Mouse (Mus musculus): ENCODE results near the gene Vwa1. TPM values are rescaled to one million over a fixed set of nuclear protein-coding genes. Genes with fewer than 3 reads are reported as not detected.

Gene Vwa1
- polyA plus RNA-seq, 1 experiment from 2014 or later: 9.6 TPM

DNA sequence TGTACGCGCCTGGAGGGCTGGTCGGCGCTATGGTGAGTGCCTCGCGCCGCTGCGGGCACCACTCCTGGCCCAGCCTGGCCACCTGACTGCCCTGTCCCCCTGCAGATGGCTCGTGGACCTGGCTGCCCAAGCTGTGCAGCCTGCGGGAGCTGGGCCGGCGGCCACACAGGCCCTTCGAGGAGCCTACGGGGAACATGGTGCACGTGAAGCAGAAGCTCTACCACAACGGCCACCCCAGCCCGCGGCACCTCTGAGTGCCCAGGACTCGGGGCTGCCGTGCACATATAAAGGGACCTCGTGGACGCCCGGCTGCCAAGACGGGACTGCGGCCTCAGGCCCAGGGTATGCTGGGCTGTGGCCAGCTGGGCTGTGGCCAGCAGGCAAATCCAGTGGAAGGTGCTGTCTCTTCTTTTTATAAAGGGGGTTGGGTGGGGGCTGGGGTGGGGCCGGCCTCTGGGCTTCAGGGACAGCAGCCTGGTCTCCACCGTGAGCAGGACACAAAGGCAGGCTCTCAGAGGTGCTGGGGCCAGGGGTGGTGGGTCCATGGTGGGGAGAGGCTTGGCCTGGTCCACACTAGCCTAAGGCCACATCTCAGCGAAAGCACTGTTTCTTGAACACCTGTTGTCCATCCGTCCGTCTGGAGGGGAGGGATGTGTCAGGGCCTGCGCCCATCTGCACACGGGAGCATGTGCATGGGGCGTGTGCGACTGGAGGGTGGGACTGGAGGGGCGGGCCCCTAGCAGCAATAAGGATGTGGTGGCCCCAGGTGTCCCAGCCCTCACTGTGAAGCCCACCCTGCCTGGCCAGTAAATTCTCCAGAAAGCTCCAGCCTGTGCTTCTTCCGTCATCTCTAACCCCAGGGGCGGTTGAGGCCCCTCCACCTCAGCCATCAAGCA, 34.5 kb downstream of the Vwa1 start:
- Histone ChIP-seq H3K4me1 (peaks cover 27% of the 10 kb centered on the region), H3K36me3 (peaks cover 66% of the 10 kb centered on the region), H3K27ac (no peak overlapping the region), H3K27me3 (no peaks in the 10 kb centered on the region), H3K4me3 (no peak overlapping the region), H3K4me2 (no peak overlapping the region), H3K9me3 (no peaks in the 10 kb centered on the region), H3K9ac (no peak overlapping the region; the same call in 1 of the 2 replicates)
- no peak for ATAC-seq (ENCODE audit: insufficient number of reproducible peaks, insufficient read depth, low FRiP score, low TSS enrichment, low read depth)
- WGBS: 87% methylated on average over 37 of the region's 37 CpGs

DNA sequence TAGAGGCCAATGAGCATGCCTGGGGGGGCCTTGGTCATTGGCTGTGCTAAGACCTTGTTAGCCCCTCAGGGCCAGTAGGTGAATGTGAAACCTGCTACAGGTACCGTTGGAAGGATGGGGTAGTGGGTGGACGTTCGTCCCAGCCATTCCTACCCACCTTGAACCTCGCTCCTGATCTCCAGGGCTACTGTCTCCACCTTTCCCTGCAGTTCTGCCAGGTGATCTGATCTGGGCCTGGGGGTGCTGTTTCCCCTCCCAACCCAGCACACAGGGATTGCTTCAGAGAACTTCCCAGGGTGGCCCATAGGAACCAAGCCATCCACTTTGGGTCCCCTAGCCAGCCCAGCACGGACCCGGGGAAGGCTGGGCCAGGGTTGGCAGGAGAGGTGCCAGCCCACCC, 35.3 kb downstream of the Vwa1 start:
- WGBS: 88% methylated on average over 6 of the region's 6 CpGs

DNA sequence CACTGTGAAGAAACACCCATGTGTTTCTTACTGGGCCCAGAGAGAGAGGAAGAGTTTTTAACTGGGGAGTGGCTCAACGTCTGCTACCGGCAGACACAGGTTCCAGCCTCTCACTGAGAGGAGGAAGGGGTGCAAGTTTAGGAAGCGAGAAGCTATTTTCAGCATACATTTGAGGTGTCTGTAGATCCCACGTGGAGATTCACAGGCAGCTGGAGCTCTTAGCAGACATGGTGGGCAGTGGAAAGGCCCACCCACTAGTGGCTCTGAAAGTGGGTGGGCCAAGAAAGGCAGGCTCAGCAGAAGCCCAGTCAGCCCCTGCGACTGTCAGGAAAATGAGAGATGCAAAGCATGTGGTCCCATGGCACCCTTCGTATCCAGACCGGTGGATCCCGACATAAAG, 36.2 kb downstream of the Vwa1 start:
- no peak overlapping the region for H3K4me2 ChIP-seq
- ATAC-seq (ENCODE audit: insufficient number of reproducible peaks, insufficient read depth, low FRiP score, low TSS enrichment, low read depth): no peak
- no peak overlapping the region for H3K9ac ChIP-seq
- no peaks in the 10 kb centered on the region for H3K27me3 ChIP-seq
- H3K4me3 ChIP-seq: no peak overlapping the region
- peaks cover 51% of the 10 kb centered on the region for H3K36me3 ChIP-seq
- H3K9me3 ChIP-seq: no peaks in the 10 kb centered on the region
- peaks cover 36% of the 10 kb centered on the region for H3K4me1 ChIP-seq
- no peak overlapping the region for H3K27ac ChIP-seq
- WGBS: 53% methylated on average over 8 of the region's 8 CpGs

More for the DNA sequence above, 35.3 kb downstream of the Vwa1 start:
- no peak overlapping the region for H3K9ac ChIP-seq
- H3K4me3 ChIP-seq: no peak overlapping the region
- H3K36me3 ChIP-seq: peaks cover 58% of the 10 kb centered on the region
- H3K4me2 ChIP-seq: no peak overlapping the region
- H3K27ac ChIP-seq: no peak overlapping the region
- ATAC-seq (ENCODE audit: insufficient number of reproducible peaks, insufficient read depth, low FRiP score, low TSS enrichment, low read depth): no peak
- peaks cover 28% of the 10 kb centered on the region for H3K4me1 ChIP-seq
- no peaks in the 10 kb centered on the region for H3K27me3 ChIP-seq
- H3K9me3 ChIP-seq: no peaks in the 10 kb centered on the region

DNA sequence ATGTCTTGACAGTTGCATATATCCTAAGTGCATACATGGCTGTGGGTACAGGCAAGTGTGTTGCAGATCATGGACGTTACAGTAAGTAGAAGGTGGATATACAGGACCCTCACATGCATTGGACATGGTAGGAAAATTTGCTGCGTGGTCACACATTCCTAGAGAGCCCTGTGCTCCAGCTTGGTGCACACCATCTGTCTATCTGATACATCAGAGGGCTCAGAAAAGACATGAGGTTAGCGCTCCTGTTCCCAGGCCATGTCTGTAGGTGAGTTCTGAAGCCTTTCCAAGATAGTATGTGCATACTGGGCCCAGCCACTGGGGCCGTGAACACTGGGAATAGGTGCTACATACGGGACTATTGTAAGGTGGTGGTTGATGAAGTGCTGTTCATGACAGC, 38.1 kb downstream of the Vwa1 start:
- WGBS: 92% methylated on average over 5 of the region's 5 CpGs
- no peaks in the 10 kb centered on the region for H3K9me3 ChIP-seq
- peak overlapping the region; percentile 92 for H3K4me2 ChIP-seq
- peaks cover 38% of the 10 kb centered on the region for H3K4me1 ChIP-seq
- H3K27ac ChIP-seq: no peak overlapping the region
- H3K4me3 ChIP-seq: no peak overlapping the region
- H3K27me3 ChIP-seq: no peaks in the 10 kb centered on the region
- no peak for ATAC-seq (ENCODE audit: insufficient number of reproducible peaks, insufficient read depth, low FRiP score, low TSS enrichment, low read depth)
- H3K36me3 ChIP-seq: peaks cover 46% of the 10 kb centered on the region
- H3K9ac ChIP-seq: peak overlapping the region; percentile 90; the same call in 1 of the 2 replicates

DNA sequence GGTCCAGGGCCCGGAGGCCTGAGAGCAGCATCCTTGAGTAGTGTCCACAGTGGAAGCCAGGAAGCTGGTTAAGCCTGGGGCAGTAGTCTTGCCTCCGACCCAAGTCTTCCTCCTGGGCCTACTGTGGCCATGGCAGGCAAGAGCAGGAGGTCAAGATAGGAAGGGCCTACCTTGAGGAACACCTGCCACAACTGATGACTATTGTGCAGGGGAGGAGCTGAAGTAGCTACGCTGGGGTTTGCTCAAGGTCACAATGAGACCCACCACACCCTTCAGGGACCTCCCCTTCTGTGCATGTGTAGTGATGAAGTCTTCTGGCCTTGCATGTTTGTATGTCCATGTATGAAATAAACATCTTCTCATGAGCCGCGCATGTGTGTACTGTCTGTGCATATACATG, 38.7 kb downstream of the Vwa1 start:
- Histone ChIP-seq H3K4me3 (peak overlapping the region; percentile 81), H3K27ac (0 out of 2 replicates have a peak overlapping the region, but pooled peaks have one; percentile 87), H3K9ac (peak overlapping the region; percentile 90), H3K36me3 (peaks cover 45% of the 10 kb centered on the region), H3K4me2 (peak overlapping the region; percentile 92), H3K27me3 (no peaks in the 10 kb centered on the region), H3K4me1 (peaks cover 38% of the 10 kb centered on the region), H3K9me3 (no peaks in the 10 kb centered on the region)
- ATAC-seq (ENCODE audit: insufficient number of reproducible peaks, insufficient read depth, low FRiP score, low TSS enrichment, low read depth): no peak
- WGBS: 76% methylated on average over 5 of the region's 5 CpGs

DNA sequence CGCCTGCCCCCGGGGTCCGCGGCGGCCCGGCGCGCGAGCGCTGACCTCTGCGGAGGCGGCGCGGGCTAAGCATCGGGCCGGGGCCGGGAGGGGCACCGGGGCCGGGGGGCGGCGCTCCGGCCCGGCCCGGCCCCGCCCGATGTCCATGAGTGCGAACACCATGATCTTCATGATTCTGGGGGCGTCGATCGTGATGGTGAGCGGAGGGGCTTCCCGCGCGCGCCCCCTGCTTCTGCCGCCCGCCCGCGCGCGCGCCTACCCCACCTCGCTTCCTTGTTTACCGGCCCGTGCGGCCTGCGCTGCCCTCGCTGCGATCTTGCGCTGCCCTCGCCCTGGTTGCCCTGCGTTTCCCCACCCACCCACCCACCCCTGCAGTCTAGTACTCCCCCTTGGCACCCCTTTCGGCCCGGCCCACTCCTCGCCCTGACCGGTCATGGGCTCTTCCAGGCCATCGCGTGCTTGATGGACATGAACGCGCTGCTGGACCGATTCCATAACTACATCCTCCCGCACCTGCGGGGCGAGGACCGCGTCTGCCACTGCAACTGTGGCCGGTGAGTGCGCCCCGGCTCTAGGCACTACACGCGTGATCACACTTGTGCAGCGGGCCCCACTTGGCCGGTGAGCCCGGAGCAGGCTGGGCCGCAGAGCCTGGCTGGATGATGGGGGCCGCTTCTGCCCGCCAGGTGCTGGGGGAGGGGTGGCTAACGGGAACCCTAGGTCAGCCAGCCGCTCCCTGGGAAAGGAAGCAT, 39.4 kb downstream of the Vwa1 start:
- Histone ChIP-seq H3K36me3 (peaks cover 41% of the 10 kb centered on the region), H3K27ac (peak overlapping the region; percentile 87), H3K27me3 (no peaks in the 10 kb centered on the region), H3K9me3 (no peaks in the 10 kb centered on the region), H3K9ac (peak overlapping the region; percentile 90), H3K4me2 (peak overlapping the region; percentile 92), H3K4me1 (peaks cover 38% of the 10 kb centered on the region), H3K4me3 (peak overlapping the region; percentile 81)
- peak; percentile 34 for ATAC-seq (ENCODE audit: insufficient number of reproducible peaks, insufficient read depth, low FRiP score, low TSS enrichment, low read depth)
- WGBS: under 1% methylated on average over 56 of the region's 79 CpGs

DNA sequence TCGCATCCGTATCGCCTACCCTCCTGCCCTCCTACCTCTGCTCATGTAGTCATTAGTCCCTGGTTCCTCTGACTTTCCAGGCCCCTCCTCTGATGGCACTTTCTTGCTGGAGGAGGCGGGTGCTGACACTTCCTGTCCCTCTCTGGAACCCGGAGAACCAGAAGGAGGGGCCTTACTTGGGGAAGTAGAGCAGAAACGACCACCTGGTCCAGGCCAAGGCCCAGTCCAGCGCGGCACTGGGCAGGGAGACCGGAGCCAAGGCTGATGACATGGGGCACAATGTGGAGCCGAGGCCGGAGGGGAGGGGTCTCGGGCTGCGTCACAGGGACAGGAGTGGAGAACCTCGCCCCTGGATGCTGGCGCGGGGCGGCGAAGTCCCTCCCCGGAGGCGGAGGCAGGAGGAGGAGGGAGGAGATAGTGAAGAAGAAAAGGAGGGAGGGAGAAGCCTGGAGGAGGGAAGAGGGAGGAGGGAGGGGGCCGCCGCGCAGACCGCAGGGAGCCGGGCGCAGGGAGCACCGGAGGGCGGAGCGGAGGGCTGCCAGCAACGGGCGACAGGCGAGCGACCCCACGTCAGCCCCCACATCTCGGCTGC, 40.1 kb downstream of the Vwa1 start, which contains the start of gene Tmem240:
TSS of gene Tmem240 (plus strand) at position 451 of the 592 bp plus-strand sequence.
- Histone ChIP-seq H3K4me3 (peak within 1 kb of the TSS; percentile 81), H3K4me1 (peaks cover 38% of the 10 kb centered on the region), H3K4me2 (peak within 1 kb of the TSS; percentile 92), H3K9ac (peak within 1 kb of the TSS; percentile 90), H3K36me3 (peaks cover 34% of the 10 kb centered on the region), H3K9me3 (no peaks in the 10 kb centered on the region), H3K27ac (peak within 1 kb of the TSS; percentile 87), H3K27me3 (no peaks in the 10 kb centered on the region)
- peak; percentile 85 for ATAC-seq (ENCODE audit: insufficient number of reproducible peaks, insufficient read depth, low FRiP score, low TSS enrichment, low read depth)
- under 1% methylated on average over 33 of the region's 35 CpGs for WGBS

DNA sequence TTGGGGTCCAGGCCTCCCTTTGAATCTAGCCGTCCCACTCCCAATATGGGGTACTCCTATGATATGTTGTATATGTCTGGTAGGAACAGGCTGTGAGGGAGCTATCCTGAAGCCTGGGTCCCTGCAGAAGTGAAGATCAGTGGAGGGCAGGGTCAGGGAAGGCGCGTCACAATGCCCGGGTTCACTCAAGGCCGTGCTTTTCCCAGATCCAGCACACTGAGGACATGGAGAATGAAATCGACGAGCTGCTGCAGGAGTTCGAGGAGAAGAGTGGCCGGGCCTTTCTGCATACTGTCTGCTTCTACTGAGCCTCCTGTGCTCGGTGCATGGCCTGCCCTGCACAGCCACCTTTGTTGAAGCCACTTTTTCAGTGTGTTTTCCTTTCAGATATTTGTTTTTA, 41.2 kb downstream of the Vwa1 start:
- Histone ChIP-seq H3K27me3 (no peaks in the 10 kb centered on the region), H3K4me2 (peak overlapping the region; percentile 92; the same call in 1 of the 2 replicates), H3K36me3 (peaks cover 31% of the 10 kb centered on the region), H3K9ac (peak overlapping the region; percentile 90), H3K4me3 (no peak overlapping the region), H3K27ac (no peak overlapping the region), H3K4me1 (peaks cover 37% of the 10 kb centered on the region), H3K9me3 (no peaks in the 10 kb centered on the region)
- 87% methylated on average over 10 of the region's 10 CpGs for WGBS
- no peak for ATAC-seq (ENCODE audit: insufficient number of reproducible peaks, insufficient read depth, low FRiP score, low TSS enrichment, low read depth)

DNA sequence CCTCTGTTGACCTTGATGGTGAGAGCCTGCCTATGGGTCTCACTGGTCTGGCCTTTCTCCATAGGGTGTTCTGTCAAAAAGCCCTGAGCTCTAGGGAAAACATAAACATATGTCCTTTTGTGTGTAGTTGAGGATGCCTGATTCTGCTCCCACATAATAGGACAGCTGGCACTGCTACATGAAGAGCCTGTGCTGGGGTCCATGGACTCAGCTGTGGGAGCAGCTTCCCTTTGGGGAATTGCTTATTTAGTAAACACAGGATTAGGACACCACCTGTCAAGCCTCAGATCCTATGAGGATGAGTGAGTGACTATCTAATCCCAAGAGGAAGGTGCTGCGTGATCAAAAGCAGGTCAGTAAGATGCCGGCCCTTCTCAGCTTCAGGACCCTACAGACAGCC, 46.5 kb downstream of the Vwa1 start:
- Histone ChIP-seq H3K27ac (no peak overlapping the region), H3K4me1 (no peaks in the 10 kb centered on the region), H3K36me3 (peaks cover 35% of the 10 kb centered on the region), H3K4me3 (no peak overlapping the region), H3K9ac (no peak overlapping the region), H3K27me3 (no peaks in the 10 kb centered on the region), H3K4me2 (no peak overlapping the region), H3K9me3 (no peaks in the 10 kb centered on the region)
- no peak for ATAC-seq (ENCODE audit: insufficient number of reproducible peaks, insufficient read depth, low FRiP score, low TSS enrichment, low read depth)
- 78% methylated on average over 2 of the region's 2 CpGs for WGBS

DNA sequence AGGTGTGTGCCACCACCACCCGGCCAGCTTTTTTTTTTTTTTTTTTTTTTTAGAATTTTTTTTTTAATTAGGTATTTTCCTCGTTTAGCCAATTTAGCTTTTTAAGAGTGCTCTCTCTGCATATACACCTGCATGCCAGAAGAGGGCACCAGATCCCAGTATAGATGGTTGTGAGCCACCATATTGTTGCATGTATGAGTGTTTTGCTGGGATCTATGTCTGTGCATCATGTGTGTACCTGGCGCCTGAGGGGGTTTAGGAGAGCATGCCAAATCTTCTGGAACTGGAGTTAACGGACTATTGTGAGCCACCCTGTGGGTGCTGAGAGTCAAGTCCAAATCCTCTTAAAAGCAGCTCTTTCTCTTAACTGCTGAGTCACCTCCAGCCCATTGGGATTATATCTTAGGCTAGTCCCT, 52.8 kb downstream of the Vwa1 start:
- Histone ChIP-seq H3K36me3 (peaks cover 34% of the 10 kb centered on the region), H3K27ac (no peak overlapping the region), H3K4me1 (no peaks in the 10 kb centered on the region), H3K9me3 (no peaks in the 10 kb centered on the region), H3K4me2 (no peak overlapping the region), H3K9ac (no peak overlapping the region), H3K27me3 (no peaks in the 10 kb centered on the region), H3K4me3 (no peak overlapping the region)
- 63% methylated on average over 4 of the region's 4 CpGs for WGBS
- ATAC-seq (ENCODE audit: insufficient number of reproducible peaks, insufficient read depth, low FRiP score, low TSS enrichment, low read depth): no peak

Measured in embryonic facial prominence, embryonic 13.5 days (tissue).